Mouse (Mus musculus) heart, embryonic 14.5 days (tissue): ENCODE measurements around the gene Gm10762. TPM values are rescaled to one million over a fixed set of nuclear protein-coding genes. Genes with fewer than 3 reads are reported as not detected.

ENCODE experiments used
- ATAC-seq: fragments of 200-750 bp; cut with Nextera tagmentation; 2 replicates; pipeline ENCODE4 v1.8.0; 2017; ENCODE audit warnings: low read depth, moderate TSS enrichment; ENCODE audit not compliant: insufficient number of reproducible peaks, insufficient read depth, low FRiP score
- H3K27ac ChIP-seq, 2 experiments: fragments of 200-500 bp in 1 of 2; fragments of 300-500 bp in 1 of 2; sonication (generic) in 1 of 2; replicated peaks in 1 of 2; 2 replicates each; pipeline ENCODE4 v1.5.1; 2012 to 2014; ENCODE audit warnings: low read depth in 2 of 2, low read length in 2 of 2, control low read depth in 1 of 2, mild to moderate bottlenecking in 1 of 2, mixed read lengths in 1 of 2; ENCODE audit not compliant: control insufficient read depth in 1 of 2, insufficient read depth in 1 of 2
- H3K27me3 ChIP-seq: fragments of 300-500 bp; sonication (generic); 2 replicates; pipeline ENCODE4 v1.6.1; 2014; ENCODE audit warnings: mild to moderate bottlenecking, low read length, control low read depth; ENCODE audit not compliant: control insufficient read depth, insufficient read depth
- H3K36me3 ChIP-seq: fragments of 300-500 bp; sonication (generic); 2 replicates; pipeline ENCODE4 v1.6.1; 2014; ENCODE audit warnings: mild to moderate bottlenecking, control low read depth, low read length, mixed read lengths; ENCODE audit not compliant: control insufficient read depth, insufficient read depth
- H3K4me1 ChIP-seq, 2 experiments: fragments of 200-500 bp in 1 of 2; fragments of 300-500 bp in 1 of 2; sonication (generic) in 1 of 2; 2 replicates each; pipeline ENCODE4 v1.6.1; 2012 to 2014; ENCODE audit warnings: low read length in 2 of 2, control low read depth in 1 of 2, mixed read lengths in 1 of 2; ENCODE audit not compliant: control insufficient read depth in 2 of 2, insufficient read depth in 2 of 2
- H3K4me2 ChIP-seq: fragments of 300-500 bp; sonication (generic); 2 replicates; pipeline ENCODE4 v1.6.1; 2014; ENCODE audit warnings: mild to moderate bottlenecking, low read length
- H3K4me3 ChIP-seq, 2 experiments: fragments of 200-500 bp in 1 of 2; fragments of 300-500 bp in 1 of 2; sonication (generic) in 1 of 2; 2 replicates each; pipeline ENCODE4 v1.5.1; 2012 to 2014; ENCODE audit warnings: low read length in 2 of 2, mild to moderate bottlenecking in 2 of 2, control low read depth in 1 of 2, low read depth in 1 of 2, moderate library complexity in 1 of 2; ENCODE audit not compliant: control insufficient read depth in 1 of 2, insufficient read depth in 1 of 2
- H3K9ac ChIP-seq: fragments of 300-500 bp; sonication (generic); 2 replicates; pipeline ENCODE4 v1.6.1; 2014; ENCODE audit warnings: mild to moderate bottlenecking, low read length
- H3K9me3 ChIP-seq: fragments of 300-500 bp; sonication (generic); 2 replicates; pipeline ENCODE4 v1.6.1; 2016; ENCODE audit warnings: low read length, control low read depth; ENCODE audit not compliant: control insufficient read depth
- WGBS: fragments of 180-500 bp; shearing (Covaris S2); extraction: QIAGEN DNeasy Blood & Tissue Kit; methylation state at CpG from one replicate; pipeline ENCODE4 v1.1.7; 2014; 5-methylcytosine and 5-hydroxymethylcytosine counted together
- polyA plus RNA-seq: library from polyadenylated mRNA; unstranded; fragments of >200 nt; fragmentation: Nextera tagmentation; extraction: Ambion mirVana; gene quantifications from 2 replicates; pipeline ENCODE4 v1.2.1, GENCODE M21; 2014

Gm10762 gene
- polyA plus RNA-seq, 1 experiment from 2014 or later: 12.2 TPM

- Histone ChIP-seq H3K4me3 (peak overlapping the region in 1 of 2 experiments; percentile 94; a peak in 2 of 4 replicates), H3K4me1 (peaks cover 2 to 10% of the 10 kb centered on the region in 2 experiments; a peak in 3 of 4 replicates), H3K9me3 (no peaks in the 10 kb centered on the region), H3K27me3 (no peaks in the 10 kb centered on the region), H3K36me3 (no peaks in the 10 kb centered on the region), H3K9ac (peak overlapping the region; percentile 100), H3K4me2 (peak overlapping the region; percentile 68), H3K27ac (peak overlapping the region in 1 of 2 experiments; percentile 100; a peak in 1 of 4 replicates)
- ATAC-seq: no peak
Observed at GRCm38 (mm10) chr2:128968475-128969083, 1.1 kb upstream of the Gm10762 start.

DNA sequence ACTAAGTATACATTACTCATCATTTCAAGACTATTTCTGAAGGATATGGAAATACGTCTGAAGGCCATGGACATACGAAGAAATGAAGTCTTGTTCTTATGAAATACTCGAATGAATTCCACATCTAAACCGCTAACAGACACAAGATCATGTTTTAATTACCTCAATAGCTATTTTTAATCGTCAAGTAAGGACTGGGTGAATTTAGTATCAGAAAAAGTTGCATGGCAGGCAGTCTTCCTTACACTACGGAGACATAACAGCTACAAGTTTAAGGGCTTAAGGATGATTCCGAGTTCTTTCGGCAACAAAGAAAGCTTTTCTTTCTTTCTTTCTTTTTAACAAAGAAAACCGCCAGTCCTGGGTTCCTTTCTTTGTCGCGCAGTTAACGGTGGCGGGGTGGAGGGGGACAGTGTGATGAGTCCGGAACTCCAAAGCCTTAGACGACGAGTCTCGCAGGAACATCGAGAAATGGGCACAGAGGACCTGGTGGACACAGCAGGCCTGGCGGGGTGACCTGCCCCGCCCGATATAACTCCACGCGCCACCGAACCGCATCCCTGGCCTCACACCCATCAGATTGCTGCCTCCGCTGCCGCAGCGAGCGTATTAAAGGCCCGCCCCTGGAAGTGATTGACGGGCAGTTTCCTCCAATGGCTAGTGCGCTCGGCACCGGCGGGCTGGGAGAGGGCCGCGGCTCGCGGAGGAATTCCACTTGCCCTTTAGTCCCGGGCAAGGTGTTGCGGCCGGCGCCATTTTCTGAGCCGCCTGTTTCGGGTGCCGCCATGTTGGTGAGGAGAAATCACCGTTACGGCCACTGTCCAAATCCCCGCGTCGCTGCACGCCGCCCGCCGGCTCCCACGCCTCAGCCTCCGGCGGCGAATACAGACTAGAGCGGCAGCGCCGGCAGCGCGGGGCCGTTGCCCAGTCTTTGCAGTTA lies 614 bp downstream of the Gm10762 start, which contains the start of gene Zc3h6:
Zc3h6 (plus strand) TSS at position 762 of the 940 bp plus-strand sequence.
- Histone ChIP-seq H3K9ac (peak within 1 kb of the TSS; percentile 100), H3K4me1 (peaks cover 2 to 10% of the 10 kb centered on the region in 2 experiments; a peak in 3 of 4 replicates), H3K36me3 (no peaks in the 10 kb centered on the region), H3K27me3 (no peaks in the 10 kb centered on the region), H3K9me3 (no peaks in the 10 kb centered on the region), H3K4me2 (peak within 1 kb of the TSS; percentile 68), H3K4me3 (peak within 1 kb of the TSS; percentile 68 to 94), H3K27ac (peak within 1 kb of the TSS; percentile 98 to 100)
- 1% methylated on average over 62 of the region's 65 CpGs for WGBS
- ATAC-seq: peak; percentile 97

GRCm38 (mm10) chr2:128966236-128966635 lies 1.3 kb downstream of the Gm10762 start:
- Histone ChIP-seq H3K9ac (peak overlapping the region; percentile 100), H3K4me3 (peak overlapping the region in 1 of 2 experiments; percentile 94; a peak in 2 of 4 replicates), H3K36me3 (no peaks in the 10 kb centered on the region), H3K4me1 (peaks cover 2 to 10% of the 10 kb centered on the region in 2 experiments; a peak in 3 of 4 replicates), H3K9me3 (no peaks in the 10 kb centered on the region), H3K4me2 (peak overlapping the region; percentile 68), H3K27me3 (no peaks in the 10 kb centered on the region), H3K27ac (peak overlapping the region in 1 of 2 experiments; percentile 100; a peak in 1 of 4 replicates)
- WGBS: 29% methylated on average over 6 of the region's 6 CpGs
- ATAC-seq: no peak

DNA sequence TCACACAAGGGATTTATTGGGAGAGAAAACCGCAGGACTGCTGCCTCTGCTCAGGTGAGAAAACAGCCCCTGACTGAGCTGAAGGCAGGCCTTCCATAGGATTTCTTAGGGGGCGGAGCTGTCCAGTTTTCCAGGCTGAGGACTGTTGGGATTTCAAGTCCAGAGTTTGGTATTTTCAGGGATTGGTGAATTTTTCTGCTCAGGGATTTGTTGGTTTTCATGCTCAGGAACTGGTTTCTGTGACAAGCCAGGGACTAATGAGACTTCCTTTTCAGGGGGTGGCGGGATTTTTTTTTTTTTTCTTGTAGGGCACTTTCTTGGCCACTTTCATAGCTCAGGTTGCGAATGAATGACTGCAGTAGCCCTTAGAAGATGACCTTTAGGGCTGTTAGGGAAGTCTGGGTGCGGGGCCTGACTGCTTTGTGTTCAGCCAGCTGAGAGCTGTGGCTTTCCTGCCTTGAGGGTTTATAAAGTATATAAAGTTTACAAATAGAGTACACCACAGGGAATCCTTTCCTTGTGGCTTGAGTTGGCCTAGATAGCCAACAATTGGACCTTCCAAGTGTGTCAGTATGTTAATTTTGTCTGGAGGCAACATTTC lies 1.9 kb downstream of the Gm10762 start:
- H3K9ac ChIP-seq: no peak overlapping the region

GRCm38 (mm10) chr2:128954186-128954585 lies 13.3 kb downstream of the Gm10762 start:
- no peak for ATAC-seq
- no peak overlapping the region for H3K27ac ChIP-seq
- no peaks in the 10 kb centered on the region for H3K4me1 ChIP-seq
- no peak overlapping the region for H3K4me3 ChIP-seq
- H3K4me2 ChIP-seq: no peak overlapping the region
- no peaks in the 10 kb centered on the region for H3K9me3 ChIP-seq
- H3K9ac ChIP-seq: no peak overlapping the region
- H3K36me3 ChIP-seq: no peaks in the 10 kb centered on the region
- no peaks in the 10 kb centered on the region for H3K27me3 ChIP-seq

More for the DNA sequence above, 1.9 kb downstream of the Gm10762 start:
- Histone ChIP-seq H3K36me3 (no peaks in the 10 kb centered on the region), H3K27ac (peak overlapping the region; percentile 20 to 28; a peak in 3 of 4 replicates), H3K4me1 (peaks cover 2 to 10% of the 10 kb centered on the region in 2 experiments; a peak in 3 of 4 replicates), H3K27me3 (no peaks in the 10 kb centered on the region), H3K9me3 (no peaks in the 10 kb centered on the region), H3K4me3 (no peak overlapping the region), H3K4me2 (peak overlapping the region; percentile 68)
- WGBS: 81% methylated on average over 5 of the region's 5 CpGs
- no peak for ATAC-seq

GRCm38 (mm10) chr2:128947962-128948588 lies 19.4 kb downstream of the Gm10762 start:
- no peaks in the 10 kb centered on the region for H3K36me3 ChIP-seq
- 33% methylated on average over 6 of the region's 6 CpGs for WGBS
- peaks cover 0 to 3% of the 10 kb centered on the region in 2 experiments; a peak in 2 of 4 replicates for H3K4me1 ChIP-seq
- H3K4me3 ChIP-seq: no peak overlapping the region
- no peak overlapping the region for H3K27ac ChIP-seq
- H3K4me2 ChIP-seq: no peak overlapping the region
- H3K9ac ChIP-seq: no peak overlapping the region
- no peak for ATAC-seq
- H3K27me3 ChIP-seq: no peaks in the 10 kb centered on the region
- H3K9me3 ChIP-seq: no peaks in the 10 kb centered on the region
